Mouse (Mus musculus): Measurements from ENCODE around the gene Eef2.

GRCm38 (mm10) chr10:81189821-81190220, 13.4 kb downstream of the Eef2 start:
- TF ChIP-seq CTCF (IDR thresholded peaks at IDR 0.05; ENCODE audit: insufficient read depth, low read length) (no peak), POLR2A (IDR thresholded peaks at IDR 0.05; ENCODE audit: borderline replicate concordance, extremely low read depth, low read depth, low read length) (no peak)

All from lung, adult 2 months (tissue).